Mouse (Mus musculus) erythroblast, embryonic 14.5 days (primary cell): ENCODE results near the gene Preb. TPM values are rescaled to one million over a fixed set of nuclear protein-coding genes. Genes with fewer than 3 reads are reported as not detected.
A peak's percentile ranks its signal among the peaks of the same experiment; 100 is the strongest.

ENCODE experiments used
- H3K27me3 ChIP-seq: 2 replicates; pipeline ENCODE4 v1.6.1; 2012; ENCODE audit warnings: inconsistent platforms; ENCODE audit not compliant: control insufficient read depth
- H3K36me3 ChIP-seq: 2 replicates; pipeline ENCODE4 v1.6.1; 2012; ENCODE audit warnings: mild to moderate bottlenecking, inconsistent platforms; ENCODE audit not compliant: control insufficient read depth
- H3K4me1 ChIP-seq: 2 replicates; pipeline ENCODE4 v1.6.1; 2012; ENCODE audit warnings: inconsistent platforms; ENCODE audit not compliant: control insufficient read depth
- H3K4me3 ChIP-seq: replicated peaks from 2 replicates; pipeline ENCODE3; 2012; ENCODE audit warnings: moderate library complexity, mild to moderate bottlenecking, inconsistent platforms
- H3K9me3 ChIP-seq: 2 replicates; pipeline ENCODE4 v1.6.1; 2012; ENCODE audit warnings: low read length, inconsistent platforms, mixed read lengths; ENCODE audit not compliant: control insufficient read depth
- GATA1 ChIP-seq: IDR thresholded peaks from 2 replicates; pipeline ENCODE4 v1.6.1; 2012; ENCODE audit warnings: low read length, inconsistent platforms, mixed read lengths
- TAL1 ChIP-seq: IDR thresholded peaks from 3 replicates; pipeline ENCODE4 v1.6.1; 2012; ENCODE audit warnings: low read length, inconsistent platforms, mixed read lengths
- polyA plus RNA-seq: library from polyadenylated mRNA; stranded (reverse); fragments of >175 nt; gene quantifications from 2 replicates; pipeline ENCODE4 v1.2.3, GENCODE M21; 2012

Gene Preb
- polyA plus RNA-seq, 1 experiment = 5.1 TPM

DNA sequence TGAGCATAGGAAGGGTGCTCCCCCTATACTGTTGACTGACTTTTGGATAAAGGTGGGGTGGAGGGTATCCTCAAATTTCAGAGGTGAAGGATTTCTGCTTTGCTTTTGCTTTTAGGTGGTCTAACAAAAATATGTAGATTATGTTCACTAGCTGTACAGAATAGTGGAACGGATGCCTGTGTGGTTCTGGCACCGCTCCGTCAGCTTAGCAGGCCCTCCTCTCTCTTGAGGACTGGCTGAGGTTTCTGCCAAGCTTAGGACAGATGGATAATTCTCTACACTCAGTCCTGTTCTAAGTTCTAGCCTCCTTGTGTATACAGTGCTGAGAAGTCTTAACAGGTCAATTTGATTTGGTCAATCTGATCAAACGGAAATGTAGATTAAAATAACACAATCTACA lies 9.7 kb downstream of the Preb start:
- Histone ChIP-seq H3K4me3 (peak overlapping the region; percentile 82), H3K4me1 (peaks cover 24% of the 10 kb centered on the region), H3K27me3 (peaks cover 26% of the 10 kb centered on the region), H3K36me3 (peaks cover 39% of the 10 kb centered on the region), H3K9me3 (no peaks in the 10 kb centered on the region)
- TF ChIP-seq TAL1 (no peak), GATA1 (no peak)

GRCm38 (mm10) chr5:30949654-30950326 lies 10.4 kb downstream of the Preb start:
- Histone ChIP-seq H3K4me3 (peak overlapping the region; percentile 82), H3K36me3 (peaks cover 32% of the 10 kb centered on the region), H3K27me3 (peaks cover 33% of the 10 kb centered on the region), H3K4me1 (peaks cover 29% of the 10 kb centered on the region), H3K9me3 (no peaks in the 10 kb centered on the region)
- TF ChIP-seq GATA1 (no peak), TAL1 (no peak)

DNA sequence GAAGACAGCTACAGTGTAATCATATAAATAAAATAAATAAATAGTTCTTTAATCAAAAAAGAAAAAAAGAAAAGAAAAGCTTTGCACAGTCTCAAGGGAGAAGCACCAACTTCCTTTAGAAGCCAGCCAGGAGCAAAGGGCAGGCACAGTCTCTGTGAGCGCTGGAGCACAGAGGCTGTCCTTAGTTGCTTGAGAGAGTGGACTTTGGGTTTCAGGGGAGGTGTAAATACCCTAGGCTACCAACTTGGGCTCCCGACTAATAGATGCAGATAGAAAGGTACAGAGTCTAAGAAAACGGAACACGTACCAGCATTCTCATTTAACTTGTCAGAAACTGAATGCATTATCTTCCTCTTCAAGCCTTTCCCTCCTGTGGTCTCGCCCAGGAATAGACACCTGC lies 11.5 kb downstream of the Preb start:
- peaks cover 29% of the 10 kb centered on the region for H3K4me1 ChIP-seq
- H3K36me3 ChIP-seq = peaks cover 21% of the 10 kb centered on the region

DNA sequence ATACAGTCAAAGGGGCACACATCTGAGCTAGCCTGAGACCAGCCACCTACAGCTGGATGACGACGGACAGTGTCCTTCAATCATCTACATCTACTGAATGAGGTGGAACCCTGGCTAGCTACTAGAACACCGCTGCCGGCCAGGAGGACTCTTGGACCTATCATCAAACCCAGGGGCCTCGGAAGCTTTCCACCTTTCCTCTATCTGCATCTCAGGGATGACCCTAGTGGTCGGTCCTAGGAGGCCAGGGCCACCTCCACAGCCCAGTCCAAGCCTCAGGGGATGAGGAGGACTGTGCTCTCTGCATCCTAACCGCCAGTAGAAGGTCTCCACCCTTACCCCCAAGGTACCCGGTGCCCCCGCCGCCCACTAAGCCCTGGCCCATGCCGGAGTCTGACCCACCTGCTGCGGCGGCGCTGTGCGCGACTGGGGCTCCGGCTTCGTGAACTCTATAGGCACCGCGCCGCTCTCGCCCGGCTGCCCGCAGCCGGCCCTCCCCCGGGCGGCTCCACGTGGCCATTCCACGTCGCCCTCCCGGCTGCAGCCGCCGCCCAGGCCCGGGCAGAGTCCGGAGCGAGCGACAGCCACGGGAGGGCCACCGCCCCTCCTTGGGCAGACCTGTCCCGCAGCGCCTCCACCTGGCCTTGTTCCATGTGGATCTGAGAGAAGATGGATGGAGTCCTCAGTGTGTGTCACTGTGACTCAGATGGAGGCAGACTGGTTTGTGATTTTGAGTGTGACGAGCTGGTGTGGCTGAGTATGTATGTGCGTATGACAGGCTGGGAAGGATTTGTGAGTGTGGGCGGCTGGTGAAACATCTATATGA lies 15.0 kb downstream of the Preb start, which contains the start of gene Cgref1:
Cgref1 (minus strand) TSS at position 636 of the 826 bp plus-strand sequence.
- no peaks in the 10 kb centered on the region for H3K36me3 ChIP-seq
- peaks cover 20% of the 10 kb centered on the region for H3K4me1 ChIP-seq
- H3K4me3 ChIP-seq = peak within 1 kb of the TSS; percentile 38
- H3K9me3 ChIP-seq = no peaks in the 10 kb centered on the region
- no peak for TF ChIP-seq GATA1
- TF ChIP-seq TAL1 = no peak
- H3K27me3 ChIP-seq = peaks cover 39% of the 10 kb centered on the region

More for the DNA sequence above, 11.5 kb downstream of the Preb start:
- no peak overlapping the region for H3K4me3 ChIP-seq
- TF ChIP-seq TAL1 (no peak), GATA1 (no peak)
- no peaks in the 10 kb centered on the region for H3K9me3 ChIP-seq
- H3K27me3 ChIP-seq = peaks cover 39% of the 10 kb centered on the region

DNA sequence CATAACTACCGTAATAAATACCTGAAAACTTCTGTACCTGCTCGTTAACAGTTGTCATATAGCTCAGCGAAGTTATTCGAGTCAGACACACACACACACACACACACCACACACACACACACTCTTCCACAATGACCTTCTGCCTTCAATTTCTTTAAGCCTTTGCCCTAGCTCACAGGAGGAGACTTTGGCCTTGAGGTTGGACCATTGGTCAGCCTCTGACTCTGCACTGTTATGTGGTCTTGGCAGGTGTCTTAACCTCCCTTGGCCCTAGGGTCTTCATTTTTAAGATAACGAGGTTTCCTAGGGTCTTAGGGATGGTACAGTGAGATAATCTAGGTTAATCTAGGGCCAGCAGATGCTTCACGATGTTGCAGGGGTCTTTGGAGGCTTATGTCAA lies 15.8 kb downstream of the Preb start:
- Histone ChIP-seq H3K9me3 (no peaks in the 10 kb centered on the region), H3K4me3 (no peak overlapping the region), H3K4me1 (peaks cover 12% of the 10 kb centered on the region), H3K36me3 (no peaks in the 10 kb centered on the region), H3K27me3 (peaks cover 35% of the 10 kb centered on the region)
- no peak for TF ChIP-seq TAL1

- TF ChIP-seq TAL1 (no peak), GATA1 (no peak)
- H3K4me1 ChIP-seq = peaks cover 6% of the 10 kb centered on the region
Observed at GRCm38 (mm10) chr5:30943004-30943403, 17.2 kb downstream of the Preb start.

GRCm38 (mm10) chr5:30934725-30935461 lies 25.3 kb downstream of the Preb start:
- Histone ChIP-seq H3K36me3 (peaks cover 2% of the 10 kb centered on the region; the same call in 1 of the 2 replicates), H3K4me1 (no peaks in the 10 kb centered on the region), H3K4me3 (no peak overlapping the region), H3K27me3 (no peaks in the 10 kb centered on the region), H3K9me3 (no peaks in the 10 kb centered on the region)
- TF ChIP-seq TAL1 (no peak), GATA1 (no peak)

More at GRCm38 (mm10) chr5:30943004-30943403, 17.2 kb downstream of the Preb start:
- H3K27me3 ChIP-seq = peaks cover 27% of the 10 kb centered on the region
- H3K36me3 ChIP-seq = no peaks in the 10 kb centered on the region
- H3K9me3 ChIP-seq = no peaks in the 10 kb centered on the region
- H3K4me3 ChIP-seq = no peak overlapping the region

DNA sequence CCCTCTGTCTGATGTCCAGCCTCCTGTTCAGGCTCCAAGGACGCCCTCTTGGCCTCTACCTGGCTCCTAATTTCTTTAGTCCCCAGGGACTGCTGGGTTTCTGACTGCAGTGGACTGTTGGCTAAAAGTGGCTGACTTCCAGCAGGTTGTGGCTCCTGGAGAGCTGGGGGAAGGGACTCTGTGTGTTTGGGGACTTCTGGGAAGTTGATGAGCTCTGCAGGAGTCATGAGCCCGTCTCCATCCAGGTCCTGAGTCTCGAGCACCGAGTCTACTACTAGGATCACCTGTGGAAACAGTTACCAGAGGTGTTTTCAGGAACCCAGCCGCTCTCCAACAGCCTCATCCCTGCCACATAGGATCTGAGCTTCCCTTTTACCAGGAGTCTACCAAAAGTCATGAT lies 26.5 kb downstream of the Preb start:
- peaks cover 2% of the 10 kb centered on the region; the same call in 1 of the 2 replicates for H3K36me3 ChIP-seq
- H3K4me1 ChIP-seq = no peaks in the 10 kb centered on the region
- no peaks in the 10 kb centered on the region for H3K27me3 ChIP-seq
- H3K4me3 ChIP-seq = no peak overlapping the region
- TF ChIP-seq GATA1 = no peak
- no peak for TF ChIP-seq TAL1
- H3K9me3 ChIP-seq = no peaks in the 10 kb centered on the region
